Mouse (Mus musculus): ENCODE data around the gene Spef1. TPM values are rescaled to one million over a fixed set of nuclear protein-coding genes. Genes with fewer than 3 reads are reported as not detected.

Gene Spef1
- total RNA-seq, 2 experiments from 2014 or later: 10.9 to 11.0 TPM

GRCm38 (mm10) chr2:131179990-131180587 lies 7.0 kb downstream of the Spef1 start, which contains the start of gene Cenpb:
TSS of gene Cenpb (minus strand) at chr2:131180067.
- intact Hi-C loops (cut with DNase I): loop anchor here (2.0 to 5.0 kb wide), 2 partner anchors 32 to 83 kb away; partner anchors contain the start of gene Pank2
- DNase-seq (ENCODE audit: extremely low spot score in 1 of 2, low spot score in 2 of 2): peak; percentile 85 to 90
- peak; percentile 56 for TF ChIP-seq CTCF (IDR thresholded peaks at IDR 0.05)

DNA sequence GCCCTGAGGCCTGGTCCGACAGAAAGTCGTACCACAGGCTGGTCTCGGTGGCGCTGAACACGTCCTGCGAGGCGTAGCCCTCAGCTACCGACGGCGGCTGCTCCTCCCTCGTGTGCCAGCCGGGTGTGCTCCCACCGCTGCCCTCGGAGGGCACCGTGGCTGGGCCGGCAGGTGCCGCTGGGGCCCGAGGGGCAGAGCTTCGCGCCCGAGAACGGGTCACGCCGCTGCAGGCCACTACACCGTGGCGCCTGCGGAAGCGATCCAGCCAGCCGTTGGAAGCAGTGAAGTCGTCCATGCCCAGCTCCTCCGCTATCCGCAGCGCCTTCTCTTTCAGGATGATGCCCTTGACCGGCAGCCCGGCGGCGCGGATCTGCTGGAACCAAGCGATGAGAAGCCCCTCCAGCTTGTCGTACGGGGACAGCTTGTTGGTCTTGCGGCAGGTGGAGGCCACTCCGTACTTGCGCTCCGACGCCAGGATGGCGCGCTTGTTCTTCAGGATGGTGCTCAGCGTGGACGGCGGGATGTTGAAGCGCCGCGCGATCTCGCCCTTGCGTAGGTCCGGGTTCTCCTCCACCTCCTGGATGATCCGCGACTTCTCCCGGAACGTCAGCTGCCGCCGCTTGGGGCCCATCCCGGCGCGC lies 7.7 kb downstream of the Spef1 start:
- intact Hi-C loops (cut with DNase I): loop anchor here (5.0 kb wide), 1 partner anchor 33 kb away; no protein-coding TSS in a partner anchor
- DNase-seq (ENCODE audit: extremely low spot score in 1 of 2, low spot score in 2 of 2): peak; percentile 54 to 56
- peak overlapping the region; percentile 80 for H3K4me3 ChIP-seq
- peak overlapping the region; percentile 91 for H3K27ac ChIP-seq
- TF ChIP-seq CTCF (IDR thresholded peaks at IDR 0.05): no peak

More at GRCm38 (mm10) chr2:131179990-131180587, 7.0 kb downstream of the Spef1 start, which contains the start of gene Cenpb:
- Histone ChIP-seq H3K4me3 (peak within 1 kb of the TSS; percentile 80), H3K27ac (peak within 1 kb of the TSS; percentile 97)

GRCm38 (mm10) chr2:131178828-131179245 lies 8.2 kb downstream of the Spef1 start:
- peak overlapping the region; percentile 80 for H3K4me3 ChIP-seq
- intact Hi-C loops (cut with DNase I): loop anchor here (5.0 kb wide), 1 partner anchor 33 kb away; no protein-coding TSS in a partner anchor
- TF ChIP-seq CTCF (IDR thresholded peaks at IDR 0.05): no peak
- peak overlapping the region; percentile 91 for H3K27ac ChIP-seq
- no peak for DNase-seq (ENCODE audit: extremely low spot score in 1 of 2, low spot score in 2 of 2)

GRCm38 (mm10) chr2:131177932-131178331 lies 9.2 kb downstream of the Spef1 start:
- no peak for DNase-seq (ENCODE audit: extremely low spot score in 1 of 2, low spot score in 2 of 2)
- intact Hi-C loops (cut with DNase I): loop anchor here (5.0 kb wide), 1 partner anchor 34 kb away; no protein-coding TSS in a partner anchor
- TF ChIP-seq CTCF (IDR thresholded peaks at IDR 0.05): no peak
- Histone ChIP-seq H3K27ac (peak overlapping the region; percentile 15; the same call in 1 of the 2 replicates), H3K4me3 (peak overlapping the region; percentile 80)

DNA sequence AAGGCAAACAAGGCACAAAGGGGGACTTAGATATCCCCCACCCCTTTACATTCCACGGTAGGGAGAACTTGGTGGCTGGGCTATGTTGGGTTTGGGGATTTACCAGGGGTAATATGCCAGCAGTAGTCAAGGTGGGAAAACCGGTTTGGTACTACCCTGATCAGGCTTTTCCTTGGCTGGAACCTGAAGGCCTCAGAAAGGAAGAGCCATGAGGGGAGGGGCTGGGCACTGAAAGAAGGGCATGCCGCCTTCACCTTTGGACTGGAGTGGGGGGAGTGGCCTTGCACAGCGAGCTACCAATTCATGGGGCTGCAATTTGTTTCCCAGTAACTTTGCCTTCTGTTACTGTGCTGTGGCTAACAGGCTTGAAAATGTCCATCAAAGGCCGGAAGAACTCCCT lies 10.6 kb downstream of the Spef1 start:
- intact Hi-C loops (cut with DNase I): loop anchor here (5.0 kb wide), 1 partner anchor 36 kb away; no protein-coding TSS in a partner anchor

GRCm38 (mm10) chr2:131175945-131176309 lies 11.2 kb downstream of the Spef1 start:
- no peak overlapping the region for H3K4me3 ChIP-seq
- no peak for TF ChIP-seq CTCF (IDR thresholded peaks at IDR 0.05)
- H3K27ac ChIP-seq: no peak overlapping the region
- intact Hi-C loops (cut with DNase I): loop anchor here (5.0 kb wide), 1 partner anchor 36 kb away; no protein-coding TSS in a partner anchor
- DNase-seq (ENCODE audit: extremely low spot score in 1 of 2, low spot score in 2 of 2): no peak

More for the DNA sequence above, 10.6 kb downstream of the Spef1 start:
- H3K27ac ChIP-seq: no peak overlapping the region
- DNase-seq (ENCODE audit: extremely low spot score in 1 of 2, low spot score in 2 of 2): no peak
- no peak for TF ChIP-seq CTCF (IDR thresholded peaks at IDR 0.05)
- H3K4me3 ChIP-seq: no peak overlapping the region

GRCm38 (mm10) chr2:131175286-131175944 lies 11.7 kb downstream of the Spef1 start:
- TF ChIP-seq CTCF (IDR thresholded peaks at IDR 0.05): no peak
- no peak overlapping the region for H3K4me3 ChIP-seq
- intact Hi-C loops (cut with DNase I): loop anchor here (5.0 kb wide), 1 partner anchor 37 kb away; no protein-coding TSS in a partner anchor
- no peak for DNase-seq (ENCODE audit: extremely low spot score in 1 of 2, low spot score in 2 of 2)
- no peak overlapping the region for H3K27ac ChIP-seq

- TF ChIP-seq CTCF (IDR thresholded peaks at IDR 0.05): no peak
- Histone ChIP-seq H3K4me3 (peak overlapping the region; percentile 64), H3K27ac (peak overlapping the region; percentile 63; the same call in 1 of the 2 replicates)
- intact Hi-C loops (cut with DNase I): loop anchor here (5.0 kb wide), 1 partner anchor 38 kb away; no protein-coding TSS in a partner anchor
- peak; percentile 49 to 54 for DNase-seq (ENCODE audit: extremely low spot score in 1 of 2, low spot score in 2 of 2)
These were observed 12.4 kb downstream of the Spef1 start for GRCm38 (mm10) chr2:131174700-131175099.

GRCm38 (mm10) chr2:131172322-131172721 lies 14.8 kb downstream of the Spef1 start:
- Histone ChIP-seq H3K27ac (no peak overlapping the region), H3K4me3 (no peak overlapping the region)
- no peak for TF ChIP-seq CTCF (IDR thresholded peaks at IDR 0.05)
- intact Hi-C loops (cut with DNase I): no loop called here
- DNase-seq (ENCODE audit: extremely low spot score in 1 of 2, low spot score in 2 of 2): no peak

DNA sequence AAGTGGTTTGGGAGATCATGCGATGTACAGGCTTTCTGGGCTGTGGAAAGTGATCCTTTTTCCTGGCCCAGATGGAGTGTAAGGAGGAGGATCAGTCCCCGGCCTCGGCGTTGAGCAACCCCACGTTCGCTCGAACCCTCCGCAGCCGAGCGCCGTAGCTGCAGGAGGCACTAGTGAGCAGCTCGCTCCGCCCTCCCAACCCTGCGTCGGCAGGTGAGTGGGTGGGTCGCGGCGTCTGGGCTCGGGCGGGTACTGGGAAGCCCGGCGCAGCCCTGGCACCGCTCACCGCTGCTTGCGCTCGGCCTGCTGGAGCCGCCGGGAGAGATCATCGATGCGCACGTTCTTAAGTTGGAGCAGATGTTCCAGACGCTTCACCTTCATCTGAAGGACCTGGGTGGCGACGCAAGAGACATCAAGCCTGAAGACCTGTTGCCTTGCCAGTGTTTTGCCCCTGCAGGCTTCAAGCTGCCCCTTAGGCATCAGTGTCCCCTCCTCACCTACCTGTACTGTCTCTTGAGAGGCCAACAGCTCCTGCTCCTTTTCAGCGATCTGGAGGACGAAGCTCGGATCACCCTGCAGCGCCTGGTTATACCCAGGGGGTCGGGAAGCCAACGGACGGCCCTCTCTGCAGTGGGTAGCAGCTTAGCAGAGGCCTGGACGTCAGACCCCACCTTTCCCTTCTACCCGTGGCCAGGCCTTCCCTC lies 15.5 kb downstream of the Spef1 start:
- TF ChIP-seq CTCF (IDR thresholded peaks at IDR 0.05): peak; percentile 43
- peak; percentile 78 to 79 for DNase-seq (ENCODE audit: extremely low spot score in 1 of 2, low spot score in 2 of 2)
- H3K4me3 ChIP-seq: peak overlapping the region; percentile 32
- intact Hi-C loops (cut with DNase I): no loop called here
- H3K27ac ChIP-seq: peak overlapping the region; percentile 61

DNA sequence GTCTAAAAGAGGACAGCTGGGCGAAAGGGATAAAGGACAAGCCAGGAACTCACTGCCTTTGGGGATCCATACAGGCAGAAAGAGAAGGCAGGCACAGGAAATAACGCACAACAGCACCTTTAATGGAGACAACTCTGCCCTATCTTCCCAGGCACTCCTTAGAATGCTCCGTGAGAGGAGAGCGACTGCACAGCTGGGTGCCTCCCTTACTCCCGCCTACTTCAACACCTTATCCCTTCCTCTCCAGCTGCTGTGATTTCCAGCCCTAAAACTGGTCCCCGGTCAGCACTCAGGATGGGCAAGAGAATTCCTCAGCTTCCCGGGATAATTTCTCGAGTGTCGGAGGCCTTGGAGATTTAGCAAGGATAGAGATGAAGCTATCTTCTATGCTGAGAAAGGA lies 16.1 kb downstream of the Spef1 start:
- no peak for TF ChIP-seq CTCF (IDR thresholded peaks at IDR 0.05)
- Histone ChIP-seq H3K4me3 (peak overlapping the region; percentile 32), H3K27ac (peak overlapping the region; percentile 61)
- no peak for DNase-seq (ENCODE audit: extremely low spot score in 1 of 2, low spot score in 2 of 2)
- intact Hi-C loops (cut with DNase I): no loop called here

All from left cerebral cortex, adult 2 months (tissue).